Mouse (Mus musculus): Measurements from ENCODE around the gene Arsg. TPM values are rescaled to one million over a fixed set of nuclear protein-coding genes. Genes with fewer than 3 reads are reported as not detected.

Gene Arsg
- polyA plus RNA-seq, 1 experiment from 2014 or later, result 4.1 TPM

DNA sequence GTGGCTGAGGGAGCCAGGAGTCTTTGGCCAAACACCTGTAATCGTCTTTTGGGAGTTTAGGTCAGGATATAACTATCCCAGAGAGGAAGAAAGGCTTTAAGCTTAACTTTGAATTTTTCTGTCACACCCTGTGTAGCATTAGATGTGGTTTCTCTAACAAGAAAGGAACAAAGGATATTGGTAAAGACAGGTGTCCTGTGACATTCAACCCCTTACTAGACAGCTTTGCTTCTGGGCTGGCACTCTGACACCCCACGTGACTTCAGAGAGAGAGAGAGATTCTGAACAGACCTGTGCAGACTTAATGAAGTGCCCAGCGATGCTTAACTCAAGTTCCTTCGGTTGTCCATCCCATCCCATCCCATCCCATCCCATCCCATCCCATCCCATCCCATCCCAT, 118.3 kb downstream of the Arsg start:
- peaks cover 4% of the 10 kb centered on the region; the same call in 1 of the 2 replicates for H3K36me3 ChIP-seq (ENCODE audit: control insufficient read depth, insufficient read depth, low read length)
- no peak overlapping the region for H3K4me2 ChIP-seq (ENCODE audit: low read depth, low read length)
- H3K4me1 ChIP-seq (ENCODE audit: control insufficient read depth, insufficient read depth, low read length), result peaks cover 15% of the 10 kb centered on the region
- H3K4me3 ChIP-seq (replicated peaks; ENCODE audit: low read length), result no peak overlapping the region
- ATAC-seq (ENCODE audit: insufficient read depth, low FRiP score), result no peak
- WGBS, result 86% methylated on average over 4 of the region's 4 CpGs
- H3K27me3 ChIP-seq (ENCODE audit: control insufficient read depth, insufficient read depth, low read length), result no peaks in the 10 kb centered on the region
- no peak overlapping the region for H3K9ac ChIP-seq (ENCODE audit: low read length)
- no peaks in the 10 kb centered on the region for H3K9me3 ChIP-seq (replicated peaks; ENCODE audit: control insufficient read depth, low read length)
- H3K27ac ChIP-seq (ENCODE audit: low read length), result no peak overlapping the region

DNA sequence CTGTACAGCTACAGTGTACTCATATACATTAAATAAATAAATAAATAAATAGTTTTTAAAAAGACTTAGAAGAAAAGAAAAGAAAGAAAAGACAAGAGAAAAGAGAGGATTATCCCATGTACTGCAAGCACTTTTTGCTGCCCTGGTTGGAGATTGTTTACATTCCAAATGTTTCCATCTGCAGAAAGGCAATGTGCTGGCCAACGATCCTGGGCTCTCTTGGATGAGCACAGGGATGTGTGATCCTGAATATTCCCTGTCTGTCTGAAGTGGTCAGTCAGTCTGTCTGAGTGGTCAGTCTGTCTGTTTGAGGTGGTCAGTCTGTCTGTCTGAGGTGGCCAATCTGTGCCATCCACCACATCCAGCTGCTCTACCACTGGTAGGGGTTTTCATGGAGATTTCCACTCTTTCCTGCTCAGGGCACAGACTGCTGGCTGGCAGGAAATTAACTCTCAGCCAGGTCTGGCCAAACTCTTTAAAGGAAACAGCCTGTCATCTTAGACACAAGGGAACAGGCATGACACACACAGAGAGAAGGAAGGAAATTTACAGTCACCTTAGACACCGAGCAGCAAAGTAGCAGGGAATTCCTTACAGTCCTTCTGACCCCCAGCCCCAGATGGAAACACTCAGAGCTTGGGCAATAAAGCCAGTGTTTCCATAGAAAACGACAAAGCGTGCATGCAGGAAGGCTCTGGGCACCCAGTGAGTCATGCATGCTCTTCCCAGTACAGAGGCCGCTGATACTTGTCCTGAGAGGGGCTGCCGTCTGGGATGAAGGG, 120.2 kb downstream of the Arsg start:
- peaks cover 4% of the 10 kb centered on the region; the same call in 1 of the 2 replicates for H3K36me3 ChIP-seq (ENCODE audit: control insufficient read depth, insufficient read depth, low read length)
- WGBS, result 35% methylated on average over 6 of the region's 6 CpGs
- H3K4me2 ChIP-seq (ENCODE audit: low read depth, low read length), result no peak overlapping the region
- ATAC-seq (ENCODE audit: insufficient read depth, low FRiP score), result peak; percentile 22; the same call in 1 of the 2 replicates
- no peaks in the 10 kb centered on the region for H3K9me3 ChIP-seq (replicated peaks; ENCODE audit: control insufficient read depth, low read length)
- H3K4me3 ChIP-seq (replicated peaks; ENCODE audit: low read length), result no peak overlapping the region
- H3K27ac ChIP-seq (ENCODE audit: low read length), result peak overlapping the region; percentile 68
- no peaks in the 10 kb centered on the region for H3K27me3 ChIP-seq (ENCODE audit: control insufficient read depth, insufficient read depth, low read length)
- H3K4me1 ChIP-seq (ENCODE audit: control insufficient read depth, insufficient read depth, low read length), result peaks cover 9% of the 10 kb centered on the region
- H3K9ac ChIP-seq (ENCODE audit: low read length), result peak overlapping the region; percentile 21; the same call in 1 of the 2 replicates

DNA sequence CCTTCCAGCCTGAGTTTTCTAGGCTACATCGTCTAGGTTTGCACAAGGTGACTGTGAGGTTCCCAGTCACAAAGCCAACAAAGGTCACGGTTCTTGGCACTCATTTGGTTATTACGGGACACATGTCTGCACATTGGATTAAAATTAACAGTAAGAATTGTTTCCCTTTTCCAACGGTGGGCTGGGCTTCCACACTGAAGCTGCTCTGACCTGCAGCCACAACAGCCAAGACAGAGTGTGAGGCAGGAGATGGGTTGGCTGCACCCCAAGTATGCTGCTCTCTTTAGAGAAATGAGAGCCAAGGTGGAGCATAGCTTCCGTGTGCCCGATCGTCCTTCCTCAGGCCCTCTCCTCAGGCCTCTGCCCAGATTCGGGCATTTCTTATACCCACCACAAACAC, 121.6 kb downstream of the Arsg start:
- Histone ChIP-seq H3K4me3 (replicated peaks; ENCODE audit: low read length) (no peak overlapping the region), H3K9ac (ENCODE audit: low read length) (no peak overlapping the region), H3K9me3 (replicated peaks; ENCODE audit: control insufficient read depth, low read length) (no peaks in the 10 kb centered on the region), H3K27ac (ENCODE audit: low read length) (no peak overlapping the region), H3K4me1 (ENCODE audit: control insufficient read depth, insufficient read depth, low read length) (peaks cover 9% of the 10 kb centered on the region), H3K36me3 (ENCODE audit: control insufficient read depth, insufficient read depth, low read length) (peaks cover 4% of the 10 kb centered on the region; the same call in 1 of the 2 replicates), H3K27me3 (ENCODE audit: control insufficient read depth, insufficient read depth, low read length) (no peaks in the 10 kb centered on the region), H3K4me2 (ENCODE audit: low read depth, low read length) (no peak overlapping the region)
- no peak for ATAC-seq (ENCODE audit: insufficient read depth, low FRiP score)
- WGBS, result 83% methylated on average over 8 of the region's 8 CpGs

DNA sequence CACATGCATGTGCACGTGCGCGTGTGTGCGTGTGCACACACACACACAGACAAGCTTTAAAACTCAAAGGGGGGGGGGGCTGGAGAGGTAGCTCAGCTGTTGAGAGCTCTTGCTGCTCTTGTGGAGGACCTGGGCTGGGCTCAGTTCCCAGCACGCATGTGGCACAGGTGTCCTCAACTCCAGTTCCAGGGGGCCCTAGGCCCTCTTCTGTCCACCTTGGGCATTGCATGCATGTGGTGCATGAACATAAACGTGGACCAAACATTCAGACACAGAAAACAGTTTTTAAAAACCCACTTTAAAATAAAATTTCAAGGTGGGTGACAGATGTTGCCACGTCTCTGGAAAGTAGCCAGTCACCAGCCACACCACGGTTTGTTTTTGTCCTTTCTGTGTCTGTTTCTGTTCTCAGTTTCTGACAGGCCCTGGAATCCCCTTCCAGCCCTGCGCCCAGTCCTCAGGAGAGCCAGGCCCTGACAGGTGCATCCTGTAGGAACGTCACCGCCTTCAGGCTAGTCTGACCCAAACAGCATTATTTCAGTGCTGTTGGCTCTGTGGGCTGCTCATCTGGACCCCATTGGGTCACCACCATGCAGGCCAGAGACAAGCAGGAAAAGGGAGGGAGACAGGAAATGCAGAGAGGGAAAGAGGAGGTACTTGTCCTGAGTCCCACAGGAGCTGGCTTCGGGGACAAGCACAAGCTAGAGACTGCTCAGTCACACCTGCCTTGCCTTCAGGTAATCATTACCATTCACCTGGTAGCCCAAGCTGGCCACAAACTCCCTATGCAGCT, 125.8 kb downstream of the Arsg start:
- Histone ChIP-seq H3K36me3 (ENCODE audit: control insufficient read depth, insufficient read depth, low read length) (peaks cover 9% of the 10 kb centered on the region; the same call in 1 of the 2 replicates), H3K4me2 (ENCODE audit: low read depth, low read length) (no peak overlapping the region), H3K9ac (ENCODE audit: low read length) (no peak overlapping the region), H3K4me1 (ENCODE audit: control insufficient read depth, insufficient read depth, low read length) (peaks cover under 1% of the 10 kb centered on the region), H3K27ac (ENCODE audit: low read length) (no peak overlapping the region), H3K9me3 (replicated peaks; ENCODE audit: control insufficient read depth, low read length) (no peaks in the 10 kb centered on the region), H3K27me3 (ENCODE audit: control insufficient read depth, insufficient read depth, low read length) (no peaks in the 10 kb centered on the region), H3K4me3 (replicated peaks; ENCODE audit: low read length) (no peak overlapping the region)
- 82% methylated on average over 12 of the region's 12 CpGs for WGBS
- 0 out of 2 replicates have a peak, but pooled peaks have one; percentile 21 for ATAC-seq (ENCODE audit: insufficient read depth, low FRiP score)

DNA sequence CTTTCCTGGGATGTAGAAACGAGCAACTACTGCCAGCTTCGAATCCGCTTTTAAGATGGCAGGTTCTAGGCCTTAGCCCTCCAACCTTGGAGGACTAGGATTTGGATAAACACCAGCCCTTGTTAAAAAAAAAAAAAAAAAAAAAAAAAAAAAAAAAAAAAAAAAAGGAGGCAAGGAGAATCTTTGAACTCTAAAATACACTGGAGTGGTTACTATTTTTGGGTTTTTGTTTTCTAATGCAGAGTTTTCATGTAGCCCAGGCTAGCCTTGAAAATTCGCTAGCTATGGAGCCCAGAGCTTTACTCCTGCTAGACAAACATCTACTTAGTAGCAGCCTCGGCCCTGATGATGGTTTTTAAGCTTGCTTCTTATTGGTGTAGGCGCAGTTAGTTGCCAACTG, 134.4 kb downstream of the Arsg start:
- Histone ChIP-seq H3K27me3 (ENCODE audit: control insufficient read depth, insufficient read depth, low read length) (no peaks in the 10 kb centered on the region), H3K4me3 (replicated peaks; ENCODE audit: low read length) (no peak overlapping the region), H3K4me1 (ENCODE audit: control insufficient read depth, insufficient read depth, low read length) (peaks cover 14% of the 10 kb centered on the region), H3K27ac (ENCODE audit: low read length) (no peak overlapping the region), H3K9me3 (replicated peaks; ENCODE audit: control insufficient read depth, low read length) (no peaks in the 10 kb centered on the region), H3K4me2 (ENCODE audit: low read depth, low read length) (no peak overlapping the region), H3K36me3 (ENCODE audit: control insufficient read depth, insufficient read depth, low read length) (no peaks in the 10 kb centered on the region), H3K9ac (ENCODE audit: low read length) (no peak overlapping the region)
- no peak for ATAC-seq (ENCODE audit: insufficient read depth, low FRiP score)
- WGBS, result 79% methylated on average over 6 of the region's 6 CpGs

DNA sequence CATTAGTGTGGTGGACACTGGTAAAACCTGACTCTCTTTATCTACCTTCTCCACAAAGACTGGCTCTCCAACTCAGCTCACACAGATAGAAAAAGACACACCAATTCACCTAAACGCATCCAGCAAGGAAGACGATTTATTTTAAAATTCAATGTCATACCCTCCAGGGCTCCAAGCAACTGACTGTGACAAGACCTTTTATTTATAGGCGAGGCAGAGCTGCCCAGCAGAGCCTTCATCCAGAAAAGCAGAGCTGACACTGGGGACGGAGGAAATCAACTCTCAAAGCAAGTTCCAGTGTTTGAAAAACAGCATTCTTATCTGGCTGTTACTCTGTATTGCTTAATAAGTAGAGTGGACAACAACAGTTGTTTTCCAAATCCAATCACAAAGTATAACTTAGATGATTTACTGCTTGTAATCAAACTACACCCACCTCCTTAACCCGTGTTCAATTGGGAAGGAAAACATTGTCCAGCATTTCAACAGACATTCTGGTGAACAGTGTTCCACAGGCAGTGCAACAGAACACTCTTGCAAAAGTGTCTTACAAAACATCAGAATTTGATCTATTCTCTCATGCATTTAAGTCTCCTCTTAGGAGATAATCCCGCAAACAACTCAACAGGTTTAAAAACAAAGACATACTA, 135.9 kb downstream of the Arsg start:
- no peaks in the 10 kb centered on the region for H3K9me3 ChIP-seq (replicated peaks; ENCODE audit: control insufficient read depth, low read length)
- no peaks in the 10 kb centered on the region for H3K36me3 ChIP-seq (ENCODE audit: control insufficient read depth, insufficient read depth, low read length)
- 59% methylated on average over 6 of the region's 6 CpGs for WGBS
- no peak overlapping the region for H3K9ac ChIP-seq (ENCODE audit: low read length)
- ATAC-seq (ENCODE audit: insufficient read depth, low FRiP score), result no peak
- no peak overlapping the region for H3K4me3 ChIP-seq (replicated peaks; ENCODE audit: low read length)
- H3K27me3 ChIP-seq (ENCODE audit: control insufficient read depth, insufficient read depth, low read length), result no peaks in the 10 kb centered on the region
- H3K4me1 ChIP-seq (ENCODE audit: control insufficient read depth, insufficient read depth, low read length), result peaks cover 15% of the 10 kb centered on the region
- H3K27ac ChIP-seq (ENCODE audit: low read length), result no peak overlapping the region
- 0 out of 2 replicates have a peak overlapping the region, but pooled peaks have one; percentile 0 for H3K4me2 ChIP-seq (ENCODE audit: low read depth, low read length)

DNA sequence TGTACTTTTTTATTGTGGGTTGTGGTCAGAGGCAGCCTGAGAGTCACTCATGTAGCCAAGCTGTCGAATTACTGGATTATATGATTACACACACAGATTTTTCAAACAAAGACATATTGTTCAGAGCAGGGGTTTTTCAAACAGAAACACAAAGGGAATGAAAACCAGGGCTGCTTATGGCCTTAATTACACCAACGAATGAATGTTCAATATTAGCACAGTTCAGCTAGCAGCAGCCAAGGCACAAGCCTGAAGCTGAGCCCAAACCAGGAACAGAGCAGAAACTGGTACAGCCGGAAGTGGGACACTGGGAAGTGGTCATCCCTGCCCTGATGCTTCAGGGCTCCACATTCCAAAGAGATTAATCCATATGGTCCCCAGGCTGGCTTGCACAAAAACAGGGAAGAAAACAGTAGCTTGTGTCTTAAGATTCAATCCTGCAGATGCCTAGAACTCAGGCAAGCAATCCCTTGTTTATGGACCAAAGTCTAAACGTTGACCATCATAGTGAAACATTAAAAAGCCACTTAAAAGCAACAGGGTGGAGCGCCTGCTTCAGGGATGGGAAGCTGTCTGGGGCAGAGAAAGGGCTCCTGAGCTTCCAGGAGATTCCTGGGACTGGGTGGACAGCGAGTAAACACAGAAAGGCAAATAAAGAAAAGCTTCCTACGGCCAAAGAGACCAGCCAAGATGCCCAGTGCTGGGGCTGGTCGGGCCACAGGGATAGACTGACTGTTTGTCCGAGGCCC, 137.0 kb downstream of the Arsg start:
- Histone ChIP-seq H3K27me3 (ENCODE audit: control insufficient read depth, insufficient read depth, low read length) (no peaks in the 10 kb centered on the region), H3K27ac (ENCODE audit: low read length) (peak overlapping the region; percentile 83), H3K4me2 (ENCODE audit: low read depth, low read length) (peak overlapping the region; percentile 73), H3K36me3 (ENCODE audit: control insufficient read depth, insufficient read depth, low read length) (no peaks in the 10 kb centered on the region), H3K4me1 (ENCODE audit: control insufficient read depth, insufficient read depth, low read length) (peaks cover 15% of the 10 kb centered on the region), H3K9me3 (replicated peaks; ENCODE audit: control insufficient read depth, low read length) (no peaks in the 10 kb centered on the region), H3K9ac (ENCODE audit: low read length) (peak overlapping the region; percentile 91), H3K4me3 (replicated peaks; ENCODE audit: low read length) (peak overlapping the region; percentile 91)
- WGBS, result 11% methylated on average over 9 of the region's 9 CpGs
- no peak for ATAC-seq (ENCODE audit: insufficient read depth, low FRiP score)

DNA sequence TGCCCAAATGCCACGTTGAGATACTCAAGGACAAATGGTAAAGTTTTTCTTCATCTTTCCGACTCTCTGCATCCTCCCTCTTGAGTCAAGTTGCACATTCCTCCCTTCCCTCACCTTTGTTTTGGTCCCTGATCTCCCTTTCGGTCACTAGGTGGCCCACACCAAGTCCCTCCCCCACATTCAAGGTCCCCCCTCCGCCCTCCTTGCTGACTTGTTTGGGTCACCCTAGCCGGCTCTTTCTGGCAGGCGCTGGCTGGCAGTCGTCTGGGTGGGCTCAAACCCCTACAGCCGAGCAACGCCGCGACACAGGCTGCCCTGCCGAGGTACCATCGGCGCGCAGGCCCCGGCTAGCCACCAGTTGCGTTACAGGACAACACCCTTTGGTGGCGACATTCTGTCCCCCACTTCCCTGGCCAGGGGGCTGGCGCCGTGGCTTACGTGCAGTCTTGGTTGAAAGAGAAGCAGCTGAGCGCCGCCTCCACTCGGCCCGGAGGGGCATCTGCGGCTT, 137.7 kb downstream of the Arsg start:
- H3K4me2 ChIP-seq (ENCODE audit: low read depth, low read length), result peak overlapping the region; percentile 73
- H3K4me1 ChIP-seq (ENCODE audit: control insufficient read depth, insufficient read depth, low read length), result peaks cover 15% of the 10 kb centered on the region
- H3K27ac ChIP-seq (ENCODE audit: low read length), result peak overlapping the region; percentile 83
- WGBS, result under 1% methylated on average over 26 of the region's 26 CpGs
- H3K4me3 ChIP-seq (replicated peaks; ENCODE audit: low read length), result peak overlapping the region; percentile 91
- H3K36me3 ChIP-seq (ENCODE audit: control insufficient read depth, insufficient read depth, low read length), result no peaks in the 10 kb centered on the region
- no peak; the same call in 1 of the 2 replicates for ATAC-seq (ENCODE audit: insufficient read depth, low FRiP score)
- no peaks in the 10 kb centered on the region for H3K27me3 ChIP-seq (ENCODE audit: control insufficient read depth, insufficient read depth, low read length)
- H3K9ac ChIP-seq (ENCODE audit: low read length), result peak overlapping the region; percentile 91
- peaks cover 3% of the 10 kb centered on the region; the same call in 1 of the 2 replicates for H3K9me3 ChIP-seq (replicated peaks; ENCODE audit: control insufficient read depth, low read length)
